Mouse (Mus musculus): ENCODE measurements around the gene Gm49337. TPM values are rescaled to one million over a fixed set of nuclear protein-coding genes. Genes with fewer than 3 reads are reported as not detected.

Gene Gm49337
- polyA plus RNA-seq, 1 experiment from 2014 or later: not detected

- H3K27me3 ChIP-seq (ENCODE audit: control insufficient read depth, insufficient read depth, low read length): no peaks in the 10 kb centered on the region
- no peak overlapping the region for H3K4me2 ChIP-seq (ENCODE audit: low read depth, low read length)
- H3K9me3 ChIP-seq (replicated peaks; ENCODE audit: control insufficient read depth, low read length): no peaks in the 10 kb centered on the region
- H3K9ac ChIP-seq (ENCODE audit: low read length): no peak overlapping the region
- H3K4me1 ChIP-seq (ENCODE audit: control insufficient read depth, insufficient read depth, low read length): peaks cover 14% of the 10 kb centered on the region
- WGBS: 90% methylated on average over 15 of the region's 15 CpGs
- H3K27ac ChIP-seq (ENCODE audit: low read length): no peak overlapping the region
- no peak for ATAC-seq (replicated peaks; ENCODE audit: extremely low read depth, insufficient read depth, low FRiP score)
- H3K36me3 ChIP-seq (ENCODE audit: control insufficient read depth, insufficient read depth): peaks cover 51% of the 10 kb centered on the region
- no peak overlapping the region for H3K4me3 ChIP-seq (ENCODE audit: low read length)
Measured at GRCm38 (mm10) chr4:116152702-116153101, 20.5 kb upstream of the Gm49337 start.

GRCm38 (mm10) chr4:116157882-116158281, 15.3 kb upstream of the Gm49337 start:
- no peak for ATAC-seq (replicated peaks; ENCODE audit: extremely low read depth, insufficient read depth, low FRiP score)
- H3K27me3 ChIP-seq (ENCODE audit: control insufficient read depth, insufficient read depth, low read length): no peaks in the 10 kb centered on the region
- H3K4me3 ChIP-seq (ENCODE audit: low read length): no peak overlapping the region
- H3K4me1 ChIP-seq (ENCODE audit: control insufficient read depth, insufficient read depth, low read length): peaks cover 16% of the 10 kb centered on the region
- no peak overlapping the region for H3K9ac ChIP-seq (ENCODE audit: low read length)
- H3K36me3 ChIP-seq (ENCODE audit: control insufficient read depth, insufficient read depth): peaks cover 58% of the 10 kb centered on the region
- H3K27ac ChIP-seq (ENCODE audit: low read length): no peak overlapping the region
- no peak overlapping the region for H3K4me2 ChIP-seq (ENCODE audit: low read depth, low read length)
- H3K9me3 ChIP-seq (replicated peaks; ENCODE audit: control insufficient read depth, low read length): no peaks in the 10 kb centered on the region
- WGBS: 87% methylated on average over 2 of the region's 2 CpGs

DNA sequence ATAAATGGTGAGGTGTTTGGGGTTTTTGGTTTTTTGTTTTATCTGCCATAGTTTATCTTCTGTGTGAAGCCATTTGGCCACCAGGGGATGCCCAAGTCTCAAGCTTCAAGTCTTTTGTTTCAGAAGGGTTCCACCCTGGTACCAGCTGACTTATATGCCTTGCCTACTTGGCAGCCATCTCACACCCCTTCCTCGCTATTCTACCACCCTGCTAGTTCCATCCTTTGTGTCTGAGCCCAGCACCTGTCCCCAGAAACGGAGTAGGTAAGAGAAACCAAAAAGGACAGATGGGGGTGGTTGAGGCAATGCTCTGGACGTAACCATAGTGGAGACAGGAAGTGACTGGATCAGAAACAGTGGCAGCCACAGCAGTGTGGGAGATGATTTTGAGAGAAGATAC, 13.3 kb upstream of the Gm49337 start:
- peaks cover 41% of the 10 kb centered on the region for H3K36me3 ChIP-seq (ENCODE audit: control insufficient read depth, insufficient read depth)

GRCm38 (mm10) chr4:116160769-116161168, 12.4 kb upstream of the Gm49337 start:
- Histone ChIP-seq H3K27ac (ENCODE audit: low read length) (peak overlapping the region; percentile 28; the same call in 1 of the 2 replicates), H3K9me3 (replicated peaks; ENCODE audit: control insufficient read depth, low read length) (no peaks in the 10 kb centered on the region), H3K36me3 (ENCODE audit: control insufficient read depth, insufficient read depth) (peaks cover 33% of the 10 kb centered on the region), H3K4me3 (ENCODE audit: low read length) (no peak overlapping the region), H3K4me2 (ENCODE audit: low read depth, low read length) (no peak overlapping the region), H3K9ac (ENCODE audit: low read length) (no peak overlapping the region), H3K27me3 (ENCODE audit: control insufficient read depth, insufficient read depth, low read length) (no peaks in the 10 kb centered on the region), H3K4me1 (ENCODE audit: control insufficient read depth, insufficient read depth, low read length) (peaks cover 21% of the 10 kb centered on the region)
- 51% methylated on average over 3 of the region's 3 CpGs for WGBS
- 0 out of 2 replicates have a peak, but pooled peaks have one; percentile 30 for ATAC-seq (replicated peaks; ENCODE audit: extremely low read depth, insufficient read depth, low FRiP score)

More for the DNA sequence above, 13.3 kb upstream of the Gm49337 start:
- Histone ChIP-seq H3K9me3 (replicated peaks; ENCODE audit: control insufficient read depth, low read length) (no peaks in the 10 kb centered on the region), H3K4me1 (ENCODE audit: control insufficient read depth, insufficient read depth, low read length) (peaks cover 19% of the 10 kb centered on the region), H3K27me3 (ENCODE audit: control insufficient read depth, insufficient read depth, low read length) (no peaks in the 10 kb centered on the region), H3K9ac (ENCODE audit: low read length) (no peak overlapping the region), H3K4me3 (ENCODE audit: low read length) (no peak overlapping the region), H3K27ac (ENCODE audit: low read length) (peak overlapping the region; percentile 28; the same call in 1 of the 2 replicates), H3K4me2 (ENCODE audit: low read depth, low read length) (no peak overlapping the region)
- ATAC-seq (replicated peaks; ENCODE audit: extremely low read depth, insufficient read depth, low FRiP score): no peak
- 70% methylated on average over 3 of the region's 3 CpGs for WGBS

GRCm38 (mm10) chr4:116162142-116162541, 11.0 kb upstream of the Gm49337 start:
- Histone ChIP-seq H3K4me1 (ENCODE audit: control insufficient read depth, insufficient read depth, low read length) (peaks cover 21% of the 10 kb centered on the region), H3K4me2 (ENCODE audit: low read depth, low read length) (no peak overlapping the region), H3K9ac (ENCODE audit: low read length) (no peak overlapping the region), H3K4me3 (ENCODE audit: low read length) (no peak overlapping the region), H3K27ac (ENCODE audit: low read length) (peak overlapping the region; percentile 56; the same call in 1 of the 2 replicates), H3K36me3 (ENCODE audit: control insufficient read depth, insufficient read depth) (peaks cover 20% of the 10 kb centered on the region), H3K9me3 (replicated peaks; ENCODE audit: control insufficient read depth, low read length) (no peaks in the 10 kb centered on the region), H3K27me3 (ENCODE audit: control insufficient read depth, insufficient read depth, low read length) (no peaks in the 10 kb centered on the region)
- 50% methylated on average over 4 of the region's 4 CpGs for WGBS
- peak; percentile 42; the same call in 1 of the 2 replicates for ATAC-seq (replicated peaks; ENCODE audit: extremely low read depth, insufficient read depth, low FRiP score)

DNA sequence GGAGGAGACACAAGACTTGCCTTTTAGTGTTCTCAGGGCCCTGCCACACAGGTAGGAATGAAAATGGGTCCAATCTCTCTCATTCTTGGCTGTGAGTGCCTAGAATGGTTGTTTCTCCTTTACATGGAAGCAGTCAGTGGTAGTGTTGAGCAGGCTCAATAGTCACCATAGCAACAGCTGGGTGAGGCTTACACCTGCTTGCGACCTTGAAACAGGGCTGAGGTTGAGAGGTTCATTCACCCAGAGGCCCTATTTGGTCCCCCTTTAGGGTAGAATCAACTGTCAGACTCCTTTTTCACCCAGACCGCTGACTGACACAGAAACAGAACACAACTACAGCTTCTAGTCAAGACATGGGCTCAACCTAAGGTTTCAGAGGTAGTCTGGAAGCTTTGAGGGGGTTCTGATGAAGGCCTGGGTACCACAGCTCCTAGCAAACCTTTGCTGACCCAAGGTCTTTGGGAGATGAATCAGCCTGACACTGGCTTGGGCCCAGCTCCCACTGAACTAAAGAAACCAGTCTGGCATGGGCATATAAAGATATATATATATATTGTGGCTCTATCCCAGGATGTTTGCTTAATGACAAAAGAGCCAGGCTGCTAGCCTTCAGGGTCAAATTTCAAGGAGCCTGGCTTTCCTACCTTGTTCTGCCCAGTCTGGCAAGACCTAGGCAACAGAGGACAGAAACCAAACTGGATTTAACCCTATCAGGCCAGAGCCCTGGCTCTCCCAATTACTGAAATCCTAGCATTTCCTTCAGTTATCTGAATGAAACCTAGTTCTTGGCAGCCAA, 8.2 kb upstream of the Gm49337 start:
- ATAC-seq (replicated peaks; ENCODE audit: extremely low read depth, insufficient read depth, low FRiP score): no peak
- H3K27ac ChIP-seq (ENCODE audit: low read length): no peak overlapping the region; the same call in 1 of the 2 replicates

DNA sequence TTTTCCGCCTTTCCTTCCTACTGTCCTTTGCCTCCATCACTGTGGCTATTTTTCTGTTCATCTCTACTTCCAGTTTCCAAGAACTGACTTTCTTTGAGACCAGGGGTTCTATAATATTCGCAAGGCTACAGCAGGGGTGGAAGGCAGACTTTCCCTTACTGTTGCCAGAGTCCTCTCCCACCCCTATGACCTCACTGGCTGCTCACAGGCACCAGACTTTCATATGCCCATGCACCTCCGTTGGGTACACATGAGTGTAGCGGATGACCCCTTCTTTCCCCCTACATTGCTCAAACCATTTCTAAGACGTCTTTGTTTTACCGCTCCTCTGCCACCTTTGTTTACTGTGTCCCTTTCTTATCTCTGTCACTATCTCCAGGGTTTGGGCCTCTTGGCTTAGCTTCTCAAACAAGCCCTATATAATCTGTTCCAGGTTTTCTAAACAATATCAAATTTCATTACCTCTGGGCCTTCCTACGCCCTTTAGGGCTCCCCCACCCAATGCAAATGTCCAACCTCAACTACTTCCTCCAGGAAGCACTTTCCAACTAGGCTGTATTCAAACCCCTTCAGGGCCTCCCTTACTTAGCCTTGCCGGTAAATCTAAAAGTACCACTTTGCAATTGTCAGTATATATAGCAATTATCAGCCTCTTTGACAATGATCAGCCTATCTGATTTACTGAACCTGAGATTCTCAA, 7.3 kb upstream of the Gm49337 start:
- 67% methylated on average over 8 of the region's 8 CpGs for WGBS
- Histone ChIP-seq H3K9ac (ENCODE audit: low read length) (no peak overlapping the region), H3K4me1 (ENCODE audit: control insufficient read depth, insufficient read depth, low read length) (peaks cover 14% of the 10 kb centered on the region), H3K4me3 (ENCODE audit: low read length) (no peak overlapping the region), H3K27ac (ENCODE audit: low read length) (no peak overlapping the region; the same call in 1 of the 2 replicates), H3K4me2 (ENCODE audit: low read depth, low read length) (no peak overlapping the region), H3K36me3 (ENCODE audit: control insufficient read depth, insufficient read depth) (no peaks in the 10 kb centered on the region), H3K9me3 (replicated peaks; ENCODE audit: control insufficient read depth, low read length) (no peaks in the 10 kb centered on the region), H3K27me3 (ENCODE audit: control insufficient read depth, insufficient read depth, low read length) (no peaks in the 10 kb centered on the region)
- no peak for ATAC-seq (replicated peaks; ENCODE audit: extremely low read depth, insufficient read depth, low FRiP score)

More for the DNA sequence above, 8.2 kb upstream of the Gm49337 start:
- Histone ChIP-seq H3K9me3 (replicated peaks; ENCODE audit: control insufficient read depth, low read length) (no peaks in the 10 kb centered on the region), H3K27me3 (ENCODE audit: control insufficient read depth, insufficient read depth, low read length) (no peaks in the 10 kb centered on the region), H3K4me3 (ENCODE audit: low read length) (no peak overlapping the region), H3K4me2 (ENCODE audit: low read depth, low read length) (no peak overlapping the region), H3K4me1 (ENCODE audit: control insufficient read depth, insufficient read depth, low read length) (peaks cover 21% of the 10 kb centered on the region), H3K36me3 (ENCODE audit: control insufficient read depth, insufficient read depth) (no peaks in the 10 kb centered on the region), H3K9ac (ENCODE audit: low read length) (no peak overlapping the region)
- 84% methylated on average over 2 of the region's 2 CpGs for WGBS

GRCm38 (mm10) chr4:116167404-116167803, 5.8 kb upstream of the Gm49337 start, which contains the start of gene Tspan1:
Tspan1 (minus strand) TSS chr4:116167601.
- H3K4me1 ChIP-seq (ENCODE audit: control insufficient read depth, insufficient read depth, low read length): peaks cover 6% of the 10 kb centered on the region
- H3K4me3 ChIP-seq (ENCODE audit: low read length): no peak within 1 kb of the TSS
- H3K4me2 ChIP-seq (ENCODE audit: low read depth, low read length): no peak within 1 kb of the TSS
- H3K36me3 ChIP-seq (ENCODE audit: control insufficient read depth, insufficient read depth): no peaks in the 10 kb centered on the region
- ATAC-seq (replicated peaks; ENCODE audit: extremely low read depth, insufficient read depth, low FRiP score): no peak
- WGBS: 23% methylated on average over 7 of the region's 7 CpGs
- no peaks in the 10 kb centered on the region for H3K27me3 ChIP-seq (ENCODE audit: control insufficient read depth, insufficient read depth, low read length)
- H3K27ac ChIP-seq (ENCODE audit: low read length): no peak within 1 kb of the TSS
- no peak within 1 kb of the TSS for H3K9ac ChIP-seq (ENCODE audit: low read length)
- no peaks in the 10 kb centered on the region for H3K9me3 ChIP-seq (replicated peaks; ENCODE audit: control insufficient read depth, low read length)
